Mouse (Mus musculus) activated CD4-positive, CD25-positive, alpha-beta regulatory T cell, adult 4 months (primary cell): Measurements from ENCODE around the gene Dctn1. TPM values are rescaled to one million over a fixed set of nuclear protein-coding genes. Genes with fewer than 3 reads are reported as not detected.

Experiments
- ATAC-seq: one replicate; pipeline ENCODE4 v1.8.0; 2017
- polyA plus RNA-seq, 2 experiments: library from polyadenylated mRNA; unstranded; fragments of 100-300 nt; shearing (Covaris generic); gene quantifications; one replicate each; pipeline ENCODE4 v1.2.1; 2017

Dctn1 gene
- polyA plus RNA-seq, 2 experiments from 2014 or later = 12.7 to 24.6 TPM

GRCm38 (mm10) chr6:83136881-83137575, 28.7 kb upstream of the Dctn1 start:
- no peak for ATAC-seq

- ATAC-seq = no peak
These were observed 28.2 kb upstream of the Dctn1 start for GRCm38 (mm10) chr6:83137576-83137950.

GRCm38 (mm10) chr6:83138056-83138455, 27.7 kb upstream of the Dctn1 start:
- ATAC-seq = peak; percentile 54

- ATAC-seq = no peak
These were observed 25.7 kb upstream of the Dctn1 start for GRCm38 (mm10) chr6:83140044-83140443.

- ATAC-seq = no peak
These were observed 24.1 kb upstream of the Dctn1 start for GRCm38 (mm10) chr6:83141636-83142035.

- ATAC-seq = no peak
These were observed 23.4 kb upstream of the Dctn1 start for GRCm38 (mm10) chr6:83142211-83142731.

- ATAC-seq = no peak
These were observed 22.8 kb upstream of the Dctn1 start for GRCm38 (mm10) chr6:83142886-83143285.

- ATAC-seq = no peak
These were observed 20.5 kb upstream of the Dctn1 start for GRCm38 (mm10) chr6:83145209-83145608.

GRCm38 (mm10) chr6:83145805-83146204, 19.9 kb upstream of the Dctn1 start:
- no peak for ATAC-seq

GRCm38 (mm10) chr6:83147280-83147679, 18.4 kb upstream of the Dctn1 start:
- ATAC-seq = no peak

- ATAC-seq = no peak
These were observed 14.0 kb upstream of the Dctn1 start for GRCm38 (mm10) chr6:83151721-83152120.

- no peak for ATAC-seq
These were observed 12.7 kb upstream of the Dctn1 start for GRCm38 (mm10) chr6:83153038-83153437.

GRCm38 (mm10) chr6:83153485-83153884, 12.2 kb upstream of the Dctn1 start:
- ATAC-seq = no peak

GRCm38 (mm10) chr6:83155552-83156238, 10.0 kb upstream of the Dctn1 start:
- peak; percentile 9 for ATAC-seq

- ATAC-seq = peak; percentile 69
These were observed 9.4 kb upstream of the Dctn1 start, which contains the start of the genes Wdr54 and 1700003E16Rik for GRCm38 (mm10) chr6:83156259-83156684. Gene Wdr54, minus strand, starts transcription at chr6:83156397. Gene 1700003E16Rik, plus strand, starts transcription at chr6:83156404.

GRCm38 (mm10) chr6:83159456-83159855, 6.3 kb upstream of the Dctn1 start:
- peak; percentile 57 for ATAC-seq

- no peak for ATAC-seq
These were observed 4.3 kb upstream of the Dctn1 start for GRCm38 (mm10) chr6:83161442-83161841.

- no peak for ATAC-seq
These were observed 3.6 kb upstream of the Dctn1 start for GRCm38 (mm10) chr6:83161921-83162641.

GRCm38 (mm10) chr6:83162701-83163100, 3.0 kb upstream of the Dctn1 start:
- ATAC-seq = no peak

GRCm38 (mm10) chr6:83165026-83165606, 604 bp upstream of the Dctn1 start:
- ATAC-seq = peak; percentile 54

- no peak for ATAC-seq
These were observed 517 bp downstream of the Dctn1 start for GRCm38 (mm10) chr6:83166243-83166630.

GRCm38 (mm10) chr6:83169872-83170271, 4.2 kb downstream of the Dctn1 start:
- no peak for ATAC-seq

- ATAC-seq = no peak
These were observed 5.3 kb downstream of the Dctn1 start for GRCm38 (mm10) chr6:83171063-83171462.
